Mouse (Mus musculus): ENCODE measurements around the gene Defb23. TPM values are rescaled to one million over a fixed set of nuclear protein-coding genes. Genes with fewer than 3 reads are reported as not detected.

Gene Defb23
- polyA plus RNA-seq, 1 experiment: not detected

DNA sequence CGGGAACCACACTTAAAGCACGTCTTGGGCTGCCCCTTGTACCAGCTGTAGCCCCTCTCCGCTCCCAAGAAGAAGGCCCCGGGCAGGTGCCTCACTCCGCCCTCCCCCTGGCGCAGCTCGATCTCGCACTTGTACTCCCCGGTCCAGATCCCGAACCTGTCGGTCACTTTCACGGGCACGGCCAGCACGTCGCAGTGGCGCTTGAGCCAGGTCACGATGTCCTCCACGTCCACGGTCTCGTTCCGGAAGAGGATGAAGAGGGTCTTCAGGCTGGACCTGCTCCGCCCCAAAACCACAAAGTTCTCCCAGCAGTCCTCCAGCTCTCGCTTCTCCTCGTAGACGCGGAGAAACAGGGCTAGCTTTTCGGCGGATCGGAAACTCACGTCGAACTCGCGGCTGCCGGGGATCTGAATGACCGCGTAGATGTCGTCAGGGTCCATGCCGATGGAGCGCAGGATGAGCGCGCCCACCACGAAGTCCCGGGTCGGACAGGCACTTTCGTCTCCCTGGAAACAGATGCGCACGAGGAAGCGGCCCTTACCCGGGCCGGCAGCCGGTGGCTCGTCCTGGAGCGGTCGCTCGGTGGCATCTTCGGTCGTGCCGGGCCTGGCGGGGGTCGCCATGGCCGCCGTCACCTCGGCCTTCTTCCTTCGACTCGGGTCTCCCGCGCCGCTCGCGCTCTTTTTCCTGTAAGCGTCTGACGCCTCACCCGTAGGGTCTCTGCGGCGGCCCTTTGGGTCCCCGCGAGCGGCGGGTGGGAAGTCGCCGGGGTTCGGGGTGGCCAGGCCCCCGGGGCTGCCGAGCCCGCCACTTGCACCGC lies 50.4 kb downstream of the Defb23 start:
- no peak for TF ChIP-seq POLR2A (IDR thresholded peaks at IDR 0.05; ENCODE audit: insufficient read depth, low read length)
- no peak for TF ChIP-seq EP300 (IDR thresholded peaks at IDR 0.05; ENCODE audit: insufficient read depth, low read depth, low read length)
- TF ChIP-seq CTCF (IDR thresholded peaks at IDR 0.05; ENCODE audit: low read depth, low read length): no peak
- H3K9ac ChIP-seq (ENCODE audit: low read depth, poor library complexity, severe bottlenecking): peak overlapping the region; percentile 93
- H3K4me1 ChIP-seq (ENCODE audit: control insufficient read depth, insufficient read depth, low read length): peaks cover 2% of the 10 kb centered on the region
- H3K27ac ChIP-seq (ENCODE audit: insufficient read depth, low read length): no peak overlapping the region
- H3K36me3 ChIP-seq (ENCODE audit: control insufficient read depth, insufficient read depth, low read length, poor library complexity, severe bottlenecking): no peaks in the 10 kb centered on the region
- no peaks in the 10 kb centered on the region for H3K27me3 ChIP-seq (ENCODE audit: control insufficient read depth, insufficient read depth, low read length, poor library complexity, severe bottlenecking)
- peak overlapping the region; percentile 65 for H3K4me3 ChIP-seq (ENCODE audit: low read depth, low read length)
- H3K9me3 ChIP-seq (replicated peaks; ENCODE audit: control insufficient read depth, insufficient read depth, low read length, poor library complexity, severe bottlenecking): peaks cover 6% of the 10 kb centered on the region; the same call in 1 of the 2 replicates

GRCm38 (mm10) chr2:152413158-152413764 lies 51.2 kb downstream of the Defb23 start:
- H3K27ac ChIP-seq (ENCODE audit: insufficient read depth, low read length): no peak overlapping the region
- H3K9me3 ChIP-seq (replicated peaks; ENCODE audit: control insufficient read depth, insufficient read depth, low read length, poor library complexity, severe bottlenecking): peaks cover 6% of the 10 kb centered on the region; the same call in 1 of the 2 replicates
- H3K27me3 ChIP-seq (ENCODE audit: control insufficient read depth, insufficient read depth, low read length, poor library complexity, severe bottlenecking): no peaks in the 10 kb centered on the region
- H3K4me1 ChIP-seq (ENCODE audit: control insufficient read depth, insufficient read depth, low read length): peaks cover 2% of the 10 kb centered on the region
- H3K36me3 ChIP-seq (ENCODE audit: control insufficient read depth, insufficient read depth, low read length, poor library complexity, severe bottlenecking): no peaks in the 10 kb centered on the region
- peak overlapping the region; percentile 65 for H3K4me3 ChIP-seq (ENCODE audit: low read depth, low read length)
- peak overlapping the region; percentile 93 for H3K9ac ChIP-seq (ENCODE audit: low read depth, poor library complexity, severe bottlenecking)
- TF ChIP-seq CTCF (IDR thresholded peaks at IDR 0.05; ENCODE audit: low read depth, low read length) (no peak), POLR2A (IDR thresholded peaks at IDR 0.05; ENCODE audit: insufficient read depth, low read length) (no peak), EP300 (IDR thresholded peaks at IDR 0.05; ENCODE audit: insufficient read depth, low read depth, low read length) (no peak)

GRCm38 (mm10) chr2:152412526-152413157 lies 51.8 kb downstream of the Defb23 start:
- H3K27ac ChIP-seq (ENCODE audit: insufficient read depth, low read length): peak overlapping the region; percentile 43; the same call in 1 of the 2 replicates
- H3K9me3 ChIP-seq (replicated peaks; ENCODE audit: control insufficient read depth, insufficient read depth, low read length, poor library complexity, severe bottlenecking): peaks cover 6% of the 10 kb centered on the region; the same call in 1 of the 2 replicates
- H3K27me3 ChIP-seq (ENCODE audit: control insufficient read depth, insufficient read depth, low read length, poor library complexity, severe bottlenecking): no peaks in the 10 kb centered on the region
- no peaks in the 10 kb centered on the region for H3K36me3 ChIP-seq (ENCODE audit: control insufficient read depth, insufficient read depth, low read length, poor library complexity, severe bottlenecking)
- H3K4me3 ChIP-seq (ENCODE audit: low read depth, low read length): peak overlapping the region; percentile 32
- TF ChIP-seq EP300 (IDR thresholded peaks at IDR 0.05; ENCODE audit: insufficient read depth, low read depth, low read length) (0 out of 2 replicates have a peak, but pooled peaks have one; percentile 17), CTCF (IDR thresholded peaks at IDR 0.05; ENCODE audit: low read depth, low read length) (no peak), POLR2A (IDR thresholded peaks at IDR 0.05; ENCODE audit: insufficient read depth, low read length) (no peak)
- H3K4me1 ChIP-seq (ENCODE audit: control insufficient read depth, insufficient read depth, low read length): peaks cover 2% of the 10 kb centered on the region
- H3K9ac ChIP-seq (ENCODE audit: low read depth, poor library complexity, severe bottlenecking): peak overlapping the region; percentile 68

GRCm38 (mm10) chr2:152411471-152411870 lies 52.9 kb downstream of the Defb23 start:
- Histone ChIP-seq H3K27me3 (ENCODE audit: control insufficient read depth, insufficient read depth, low read length, poor library complexity, severe bottlenecking) (no peaks in the 10 kb centered on the region), H3K36me3 (ENCODE audit: control insufficient read depth, insufficient read depth, low read length, poor library complexity, severe bottlenecking) (no peaks in the 10 kb centered on the region), H3K4me3 (ENCODE audit: low read depth, low read length) (peak overlapping the region; percentile 44), H3K4me1 (ENCODE audit: control insufficient read depth, insufficient read depth, low read length) (peaks cover 2% of the 10 kb centered on the region), H3K9me3 (replicated peaks; ENCODE audit: control insufficient read depth, insufficient read depth, low read length, poor library complexity, severe bottlenecking) (peaks cover 6% of the 10 kb centered on the region; the same call in 1 of the 2 replicates), H3K9ac (ENCODE audit: low read depth, poor library complexity, severe bottlenecking) (0 out of 2 replicates have a peak overlapping the region, but pooled peaks have one; percentile 53), H3K27ac (ENCODE audit: insufficient read depth, low read length) (peak overlapping the region; percentile 80)
- no peak for TF ChIP-seq CTCF (IDR thresholded peaks at IDR 0.05; ENCODE audit: low read depth, low read length)
- no peak for TF ChIP-seq POLR2A (IDR thresholded peaks at IDR 0.05; ENCODE audit: insufficient read depth, low read length)
- 0 out of 2 replicates have a peak, but pooled peaks have one; percentile 9 for TF ChIP-seq EP300 (IDR thresholded peaks at IDR 0.05; ENCODE audit: insufficient read depth, low read depth, low read length)

DNA sequence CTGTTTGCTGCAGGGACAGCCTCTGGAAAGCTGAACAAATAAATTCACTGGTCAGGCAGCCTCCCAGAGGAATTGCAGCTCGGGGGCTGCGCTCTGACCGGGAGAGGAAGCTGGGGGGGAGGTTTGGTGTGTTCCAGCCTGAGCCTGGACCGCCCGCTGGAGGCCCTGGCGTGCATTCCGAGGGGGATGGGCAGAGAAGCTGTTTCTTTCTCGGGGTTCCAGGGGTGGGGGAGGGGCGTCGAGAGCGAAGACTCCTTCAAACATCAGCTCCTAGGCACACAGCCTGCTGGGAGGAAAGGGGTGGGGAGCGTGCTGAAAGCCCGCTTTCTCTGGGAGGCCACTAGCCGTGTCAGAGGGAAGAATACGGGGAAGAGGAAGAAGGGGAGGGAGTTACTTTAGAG lies 53.4 kb downstream of the Defb23 start:
- Histone ChIP-seq H3K27me3 (ENCODE audit: control insufficient read depth, insufficient read depth, low read length, poor library complexity, severe bottlenecking) (no peaks in the 10 kb centered on the region), H3K9me3 (replicated peaks; ENCODE audit: control insufficient read depth, insufficient read depth, low read length, poor library complexity, severe bottlenecking) (peaks cover under 1% of the 10 kb centered on the region; the same call in 1 of the 2 replicates), H3K36me3 (ENCODE audit: control insufficient read depth, insufficient read depth, low read length, poor library complexity, severe bottlenecking) (no peaks in the 10 kb centered on the region), H3K4me3 (ENCODE audit: low read depth, low read length) (peak overlapping the region; percentile 55), H3K27ac (ENCODE audit: insufficient read depth, low read length) (peak overlapping the region; percentile 80), H3K4me1 (ENCODE audit: control insufficient read depth, insufficient read depth, low read length) (peaks cover 2% of the 10 kb centered on the region), H3K9ac (ENCODE audit: low read depth, poor library complexity, severe bottlenecking) (peak overlapping the region; percentile 53)
- TF ChIP-seq POLR2A (IDR thresholded peaks at IDR 0.05; ENCODE audit: insufficient read depth, low read length): no peak
- peak; percentile 83 for TF ChIP-seq EP300 (IDR thresholded peaks at IDR 0.05; ENCODE audit: insufficient read depth, low read depth, low read length)

Data from ES-Bruce4 (cell line).